Mouse (Mus musculus) mouse embryonic stem cell (cell line): ENCODE results near the gene Gm10358.
"Not testable (repeated sequence)": the region's sequence is repeated elsewhere in the genome, so short reads cannot be mapped to it uniquely, and the experiment has no call there.

Source experiments
- in situ Hi-C, 2 experiments: fragments of 300-500 bp; cut with MboI; formaldehyde crosslinking; loops; 1 replicate in 1 of 2; 3 replicates in 1 of 2; pipeline ENCODE4 v1.14.3; 2019 to 2020; ENCODE audit warnings: low sequenced_read_pairs in 2 of 2, low pct_unique_long_range_greater_than_20kb in 1 of 2, mixed read lengths in 1 of 2; ENCODE audit not compliant: unreplicated experiment in 1 of 2

Gm10358 gene

DNA sequence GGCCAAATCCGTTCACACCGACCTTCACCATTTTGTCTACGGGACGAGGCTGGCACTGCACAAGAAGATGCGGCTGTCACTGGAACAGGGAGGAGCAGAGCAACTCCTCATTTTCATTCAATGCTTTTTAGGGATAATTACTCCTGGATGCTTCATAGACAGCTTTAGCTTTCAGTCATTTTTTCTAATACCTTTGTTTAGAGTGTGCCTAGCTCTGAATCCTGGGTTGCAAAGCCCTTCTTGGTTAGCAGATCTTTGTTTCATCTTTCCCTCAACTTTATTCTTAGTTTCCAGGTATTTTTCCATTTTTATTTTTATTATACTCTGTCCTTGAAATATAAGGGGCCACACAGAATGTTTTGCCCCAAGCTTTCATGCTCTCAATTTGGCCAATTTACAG, at the start of gene Gm10358:
Gene Gm10358 (minus strand): TSS at position 101 of the 400 bp plus-strand sequence.
- in situ Hi-C loops = no loop called here

DNA sequence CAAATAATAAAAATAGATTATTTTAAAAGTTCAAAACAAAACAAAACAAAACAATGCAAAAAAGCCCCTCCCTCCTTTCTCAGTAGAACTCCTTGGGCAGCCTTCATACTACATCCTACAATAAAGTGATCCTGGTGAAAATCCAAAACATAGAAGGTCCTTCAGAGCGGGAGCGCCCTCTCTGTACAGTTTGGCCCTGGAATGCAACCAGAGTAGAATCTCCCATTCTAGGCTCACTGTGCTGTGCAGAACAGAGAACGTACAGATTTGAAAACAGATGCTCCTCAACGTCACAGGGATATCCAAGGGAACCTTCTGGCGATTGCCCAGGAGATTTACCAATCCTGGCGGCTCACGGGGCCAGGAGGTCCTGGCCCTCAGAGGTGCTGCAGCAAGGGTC, 42.0 kb upstream of the Gm10358 start, which contains the start of gene Iqcm:
Gene Iqcm (plus strand): TSS at position 301 of the 400 bp plus-strand sequence.
- in situ Hi-C loops = no loop called here

DNA sequence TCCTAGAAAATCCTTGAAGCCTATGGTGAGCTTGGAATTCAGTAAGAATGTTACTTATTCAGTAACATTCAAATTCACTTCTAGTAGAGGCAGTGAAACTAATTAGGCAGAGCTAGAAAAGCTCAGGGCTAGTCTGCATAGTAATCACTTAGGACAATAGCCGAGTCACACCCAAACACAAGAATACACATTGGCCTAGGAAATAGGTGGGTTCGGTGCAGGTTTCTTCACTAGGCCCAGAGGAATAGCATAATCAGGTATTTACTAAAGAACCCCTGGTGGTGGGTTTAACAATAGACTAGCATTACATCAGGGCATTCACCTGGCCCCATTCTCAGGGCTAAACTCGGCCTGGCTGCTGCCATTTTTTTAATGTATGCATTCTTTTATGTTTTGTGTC, 9.3 kb upstream of the Gm10358 start:
- in situ Hi-C loops = not testable (repeated sequence)

DNA sequence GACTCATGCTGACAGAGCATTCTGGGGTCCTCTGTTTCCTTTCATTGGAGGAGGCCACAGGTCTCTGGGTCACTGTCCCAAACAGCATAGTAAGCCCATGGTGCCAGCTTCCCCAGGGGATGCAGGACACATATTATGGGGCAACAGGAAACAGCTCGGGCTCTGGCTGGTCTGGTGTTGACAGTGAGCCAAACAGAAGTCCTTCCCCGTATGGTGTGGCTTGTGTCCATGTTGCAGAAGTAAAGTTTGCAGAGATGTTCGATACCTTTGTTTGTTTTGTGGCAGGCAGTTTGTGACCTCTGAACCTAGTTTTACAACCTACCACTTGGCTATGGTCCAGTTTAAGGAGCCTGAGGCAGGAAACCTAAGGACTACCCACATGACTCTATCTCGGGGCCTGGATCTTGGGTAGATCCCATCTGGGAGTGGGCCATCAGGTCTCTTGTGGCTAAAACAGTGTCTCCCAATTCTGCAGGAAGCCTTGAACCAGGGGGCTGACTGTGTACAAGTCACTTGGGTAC, 21.6 kb downstream of the Gm10358 start:
- in situ Hi-C loops = no loop called here

DNA sequence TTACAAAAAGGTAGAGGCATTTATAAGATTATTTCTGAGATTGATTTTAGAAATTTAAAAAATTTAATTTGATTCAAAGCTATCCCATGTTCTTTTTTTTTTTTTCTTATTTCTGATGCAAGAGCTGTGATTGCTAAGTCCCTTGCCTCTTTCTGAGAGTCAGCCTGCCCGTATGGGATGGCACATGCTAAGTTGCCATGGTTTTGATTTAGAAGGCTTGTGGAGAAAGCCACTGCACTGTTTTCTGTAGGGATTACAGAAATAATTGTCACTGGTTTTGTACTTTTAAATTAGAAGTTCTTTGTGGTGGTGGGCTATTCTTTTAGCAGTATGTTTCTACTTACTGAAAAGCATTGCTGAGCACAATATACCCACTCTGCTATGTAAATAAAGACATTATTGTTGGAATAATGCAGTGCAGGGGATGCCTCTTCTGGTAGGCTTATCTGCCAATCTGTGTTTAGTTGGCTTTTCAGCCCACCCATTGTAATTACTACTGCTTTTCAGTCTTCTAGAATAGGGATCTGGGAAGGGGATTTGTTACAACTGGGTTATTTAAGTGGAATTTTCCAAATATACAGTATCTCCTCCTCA, 30.8 kb downstream of the Gm10358 start:
- in situ Hi-C loops = no loop called here

DNA sequence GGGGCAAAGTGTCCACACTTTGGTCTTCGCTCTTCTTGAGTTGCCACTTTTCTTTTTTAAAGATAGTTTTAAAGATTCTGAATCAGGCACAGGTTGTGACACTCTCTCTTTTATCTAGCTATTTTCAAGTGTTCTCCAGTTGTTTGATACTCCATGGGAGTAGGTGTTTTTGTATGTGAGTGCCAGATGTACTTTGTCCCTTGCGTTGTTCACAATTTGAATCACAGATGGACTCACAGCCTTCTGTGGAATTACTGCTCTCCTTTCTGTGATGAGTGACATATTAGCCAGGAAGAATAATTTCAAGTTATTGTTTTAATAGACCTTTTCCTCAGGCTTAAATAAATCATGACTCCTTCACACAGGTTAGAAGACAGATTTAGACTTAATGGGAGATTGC, 34.4 kb downstream of the Gm10358 start:
- in situ Hi-C loops = no loop called here
